Mouse (Mus musculus): Measurements from ENCODE around the gene Hdc.

The Hdc gene

GRCm38 (mm10) chr2:126552357-126553290 lies 66.5 kb downstream of the Hdc start, which contains the start of gene Slc27a2:
TSS of gene Slc27a2 (plus strand) at chr2:126552407.
- DNase-seq (ENCODE audit: low spot score in 2 of 2): peak in 1 of 2 experiments; percentile 25

- DNase-seq (ENCODE audit: low spot score in 2 of 2): no peak
Measured at GRCm38 (mm10) chr2:126551896-126552295, 67.2 kb downstream of the Hdc start.

- DNase-seq (ENCODE audit: low spot score in 2 of 2): no peak
Measured at GRCm38 (mm10) chr2:126551244-126551890, 67.7 kb downstream of the Hdc start.

- DNase-seq (ENCODE audit: low spot score in 2 of 2): no peak
Measured at GRCm38 (mm10) chr2:126549681-126550080, 69.4 kb downstream of the Hdc start.

- DNase-seq (ENCODE audit: low spot score in 2 of 2): no peak
Measured at GRCm38 (mm10) chr2:126546392-126546791, 72.7 kb downstream of the Hdc start.

GRCm38 (mm10) chr2:126545297-126545696 lies 73.8 kb downstream of the Hdc start:
- DNase-seq (ENCODE audit: low spot score in 2 of 2): no peak

All from urinary bladder, adult 18-20 months (tissue).